Mouse (Mus musculus): ENCODE results near the gene Gm49380.

DNA sequence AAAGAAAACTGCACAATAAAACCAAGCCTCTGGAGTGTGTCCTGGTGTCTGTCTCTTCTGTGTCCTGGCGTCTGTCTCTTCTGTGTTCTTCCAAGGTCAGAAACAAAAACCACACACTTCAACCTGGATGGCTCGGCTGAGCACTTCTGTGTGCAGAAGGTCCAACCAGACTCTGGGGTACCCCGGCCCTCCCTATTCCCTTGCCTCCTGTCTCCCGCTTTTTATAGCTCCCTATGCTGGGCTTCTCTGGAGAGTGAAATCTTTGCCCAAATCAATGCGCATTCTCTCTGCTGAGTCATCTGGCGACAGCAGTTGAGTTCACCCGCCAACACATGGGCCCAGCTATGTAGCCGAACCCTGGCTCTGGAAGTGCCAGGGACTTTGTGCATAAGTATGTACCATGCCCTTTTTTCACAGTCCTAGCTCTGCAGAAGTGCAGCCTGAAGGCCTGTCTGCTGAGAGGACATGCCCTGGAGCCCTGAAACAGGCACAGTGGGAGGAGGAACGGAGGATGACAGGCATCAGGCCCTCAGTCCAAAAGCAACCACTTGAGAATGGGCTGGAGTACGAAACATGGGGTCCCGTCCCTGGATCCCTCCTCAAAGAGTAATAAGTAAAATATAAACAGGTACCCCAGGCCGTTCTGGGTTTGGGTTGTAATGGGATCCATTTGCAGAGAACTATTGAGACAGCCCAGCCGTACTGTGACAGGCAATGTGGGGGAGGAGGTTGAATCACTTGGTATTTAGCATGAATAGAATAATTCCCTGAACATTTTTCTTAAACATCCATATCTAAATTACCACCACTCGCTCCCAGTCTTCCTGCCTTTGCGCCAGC, 64.5 kb downstream of the Gm49380 start:
- TF ChIP-seq EP300 (IDR thresholded peaks at IDR 0.05; ENCODE audit: insufficient read depth, low read depth, low read length) (no peak), POLR2A (IDR thresholded peaks at IDR 0.05; ENCODE audit: insufficient read depth, low read length) (no peak)
